Mouse (Mus musculus) neural tube, embryonic 13.5 days (tissue): ENCODE measurements around the gene Krtap16-3. TPM values are rescaled to one million over a fixed set of nuclear protein-coding genes. Genes with fewer than 3 reads are reported as not detected.

ENCODE experiments used
- ATAC-seq: fragments of 200-750 bp; cut with Nextera tagmentation; 2 replicates; pipeline ENCODE4 v1.8.0; 2017; ENCODE audit warnings: low read depth, mild to moderate bottlenecking, moderate TSS enrichment, moderate library complexity
- H3K27ac ChIP-seq: fragments of 300-500 bp; sonication (generic); replicated peaks from 2 replicates; pipeline ENCODE4 v1.5.1; 2015; ENCODE audit warnings: moderate library complexity, mild to moderate bottlenecking, inconsistent platforms
- H3K27me3 ChIP-seq: fragments of 300-500 bp; sonication (generic); 2 replicates; pipeline ENCODE4 v1.6.1; 2015; ENCODE audit warnings: mild to moderate bottlenecking, inconsistent platforms
- H3K36me3 ChIP-seq: fragments of 300-500 bp; sonication (generic); 2 replicates; pipeline ENCODE4 v1.6.1; 2015; ENCODE audit warnings: mild to moderate bottlenecking, inconsistent platforms
- H3K4me1 ChIP-seq: fragments of 300-500 bp; sonication (generic); replicated peaks from 2 replicates; pipeline ENCODE4 v1.6.1; 2015; ENCODE audit warnings: inconsistent platforms
- H3K4me2 ChIP-seq: fragments of 300-500 bp; sonication (generic); 2 replicates; pipeline ENCODE4 v1.6.1; 2015; ENCODE audit warnings: inconsistent platforms, mild to moderate bottlenecking, moderate library complexity
- H3K4me3 ChIP-seq: fragments of 300-500 bp; sonication (generic); 2 replicates; pipeline ENCODE4 v1.5.1; 2015; ENCODE audit warnings: mild to moderate bottlenecking, inconsistent platforms
- H3K9ac ChIP-seq: fragments of 300-500 bp; sonication (generic); 2 replicates; pipeline ENCODE4 v1.6.1; 2015; ENCODE audit warnings: moderate library complexity, mild to moderate bottlenecking, inconsistent platforms
- H3K9me3 ChIP-seq: fragments of 300-500 bp; sonication (generic); 2 replicates; pipeline ENCODE4 v1.6.1; 2016; ENCODE audit warnings: inconsistent platforms
- WGBS: fragments of 180-500 bp; shearing (Covaris S2); methylation state at CpG from one replicate; pipeline ENCODE4 v1.1.7; 2015; 5-methylcytosine and 5-hydroxymethylcytosine counted together
- polyA plus RNA-seq: library from polyadenylated mRNA; unstranded; fragments of >200 nt; fragmentation: Nextera tagmentation; extraction: Ambion mirVana; gene quantifications from 2 replicates; pipeline ENCODE4 v1.2.1, GENCODE M21; 2015

The Krtap16-3 gene
- polyA plus RNA-seq, result not detected in 2 replicates

GRCm38 (mm10) chr16:88962773-88963172 lies at the start of gene Krtap16-3:
TSS of gene Krtap16-3 (minus strand) at chr16:88962873.
- H3K27ac ChIP-seq, result no peak within 1 kb of the TSS
- 88% methylated on average over 7 of the region's 7 CpGs for WGBS

GRCm38 (mm10) chr16:89010659-89011058 lies 48.0 kb upstream of the Krtap16-3 start, which contains the start of gene Krtap22-2:
TSS of gene Krtap22-2 (minus strand) at chr16:89010759.
- ATAC-seq, result no peak
- Histone ChIP-seq H3K27ac (no peak within 1 kb of the TSS), H3K9ac (no peak within 1 kb of the TSS), H3K4me2 (no peak within 1 kb of the TSS), H3K4me3 (no peak within 1 kb of the TSS), H3K27me3 (no peaks in the 10 kb centered on the region), H3K4me1 (no peaks in the 10 kb centered on the region), H3K36me3 (no peaks in the 10 kb centered on the region), H3K9me3 (no peaks in the 10 kb centered on the region)
- WGBS, result 83% methylated on average over 5 of the region's 5 CpGs

More at GRCm38 (mm10) chr16:88962773-88963172, at the start of gene Krtap16-3:
- H3K9me3 ChIP-seq, result no peaks in the 10 kb centered on the region
- no peak within 1 kb of the TSS for H3K4me2 ChIP-seq
- H3K4me1 ChIP-seq, result no peaks in the 10 kb centered on the region
- H3K36me3 ChIP-seq, result no peaks in the 10 kb centered on the region
- H3K4me3 ChIP-seq, result no peak within 1 kb of the TSS
- no peak for ATAC-seq
- no peak within 1 kb of the TSS for H3K9ac ChIP-seq
- no peaks in the 10 kb centered on the region for H3K27me3 ChIP-seq

- 85% methylated on average over 6 of the region's 6 CpGs for WGBS
Measured at GRCm38 (mm10) chr16:88941106-88941505, 21.6 kb downstream of the Krtap16-3 start.

GRCm38 (mm10) chr16:88938252-88938651 lies 24.4 kb downstream of the Krtap16-3 start:
- Histone ChIP-seq H3K4me3 (no peak overlapping the region), H3K27ac (no peak overlapping the region), H3K4me1 (no peaks in the 10 kb centered on the region), H3K4me2 (no peak overlapping the region), H3K27me3 (no peaks in the 10 kb centered on the region), H3K9me3 (no peaks in the 10 kb centered on the region), H3K36me3 (no peaks in the 10 kb centered on the region), H3K9ac (no peak overlapping the region)
- WGBS, result 75% methylated on average over 7 of the region's 7 CpGs
- ATAC-seq, result no peak

More at GRCm38 (mm10) chr16:88941106-88941505, 21.6 kb downstream of the Krtap16-3 start:
- Histone ChIP-seq H3K36me3 (no peaks in the 10 kb centered on the region), H3K4me1 (no peaks in the 10 kb centered on the region), H3K9me3 (no peaks in the 10 kb centered on the region), H3K27me3 (no peaks in the 10 kb centered on the region), H3K9ac (no peak overlapping the region), H3K4me3 (no peak overlapping the region), H3K4me2 (no peak overlapping the region), H3K27ac (no peak overlapping the region)
- ATAC-seq, result no peak

GRCm38 (mm10) chr16:88932165-88932564 lies 30.5 kb downstream of the Krtap16-3 start, which contains the start of gene Krtap19-9b:
TSS of gene Krtap19-9b (minus strand) at chr16:88932265.
- H3K4me1 ChIP-seq, result no peaks in the 10 kb centered on the region
- no peak within 1 kb of the TSS for H3K9ac ChIP-seq
- H3K9me3 ChIP-seq, result no peaks in the 10 kb centered on the region
- H3K4me3 ChIP-seq, result no peak within 1 kb of the TSS
- H3K4me2 ChIP-seq, result no peak within 1 kb of the TSS
- 93% methylated on average over 3 of the region's 3 CpGs for WGBS
- no peak for ATAC-seq
- H3K27ac ChIP-seq, result no peak within 1 kb of the TSS
- H3K36me3 ChIP-seq, result no peaks in the 10 kb centered on the region
- H3K27me3 ChIP-seq, result no peaks in the 10 kb centered on the region

Other genes with a start within 250 kb of the Krtap16-3 start
- gene Krtap13-1, start 234.0 kb downstream of the Krtap16-3 start, polyA plus RNA-seq, result not detected in 2 replicates
- gene Krtap13, start 211.2 kb downstream of the Krtap16-3 start, polyA plus RNA-seq, result not detected in 2 replicates
- not detected in 2 replicates for gene 2310034C09Rik, start 204.0 kb downstream of the Krtap16-3 start, polyA plus RNA-seq
- not detected in 2 replicates for gene 2310057N15Rik, start 188.7 kb downstream of the Krtap16-3 start, polyA plus RNA-seq
- gene Gm5965, start 185.0 kb downstream of the Krtap16-3 start, polyA plus RNA-seq, result not detected in 2 replicates
- not detected in 2 replicates for gene Gm20741, start 150.7 kb downstream of the Krtap16-3 start, polyA plus RNA-seq
- not detected in 2 replicates for gene Krtap15, start 142.7 kb downstream of the Krtap16-3 start, polyA plus RNA-seq
- not detected in 2 replicates for gene Krtap14, start 136.7 kb downstream of the Krtap16-3 start, polyA plus RNA-seq
- not detected in 2 replicates for gene Krtap19-1, start 93.5 kb downstream of the Krtap16-3 start, polyA plus RNA-seq
- gene Krtap19-2, start 88.6 kb downstream of the Krtap16-3 start, polyA plus RNA-seq, result not detected in 2 replicates
- gene Krtap19-3, start 84.8 kb downstream of the Krtap16-3 start, polyA plus RNA-seq, result not detected in 2 replicates
- gene Krtap19-4, start 77.8 kb downstream of the Krtap16-3 start, polyA plus RNA-seq, result not detected in 2 replicates
- not detected in 2 replicates for gene Krtap19-5, start 66.4 kb downstream of the Krtap16-3 start, polyA plus RNA-seq
- not detected in 2 replicates for gene Krtap19-9b, start 30.6 kb downstream of the Krtap16-3 start, polyA plus RNA-seq
- not detected in 2 replicates for gene Krtap22-2, start 47.9 kb upstream of the Krtap16-3 start, polyA plus RNA-seq
- gene Gm10229, start 52.4 kb upstream of the Krtap16-3 start, polyA plus RNA-seq, result not detected in 2 replicates
- not detected in 2 replicates for gene Krtap6-1, start 68.8 kb upstream of the Krtap16-3 start, polyA plus RNA-seq
- not detected in 2 replicates for gene Gm10228, start 78.6 kb upstream of the Krtap16-3 start, polyA plus RNA-seq
- not detected in 2 replicates for gene Krtap6-5, start 85.0 kb upstream of the Krtap16-3 start, polyA plus RNA-seq
- gene 1110025L11Rik, start 101.1 kb upstream of the Krtap16-3 start, polyA plus RNA-seq, result not detected in 2 replicates
- not detected in 2 replicates for gene Krtap6-3, start 121.1 kb upstream of the Krtap16-3 start, polyA plus RNA-seq
- gene Gm6358, start 178.0 kb upstream of the Krtap16-3 start, polyA plus RNA-seq, result not detected in 2 replicates
- gene Gm10061, start 188.2 kb upstream of the Krtap16-3 start, polyA plus RNA-seq, result not detected in 2 replicates
- not detected in 2 replicates for gene Gm9789, start 195.1 kb upstream of the Krtap16-3 start, polyA plus RNA-seq
- gene Gm7735, start 206.6 kb upstream of the Krtap16-3 start, polyA plus RNA-seq, result not detected in 2 replicates
- gene 1110057P08Rik, start 211.9 kb upstream of the Krtap16-3 start, polyA plus RNA-seq, result not detected in 2 replicates
- not detected in 2 replicates for gene Krtap20-2, start 243.0 kb upstream of the Krtap16-3 start, polyA plus RNA-seq